In the genomic region with DNA sequence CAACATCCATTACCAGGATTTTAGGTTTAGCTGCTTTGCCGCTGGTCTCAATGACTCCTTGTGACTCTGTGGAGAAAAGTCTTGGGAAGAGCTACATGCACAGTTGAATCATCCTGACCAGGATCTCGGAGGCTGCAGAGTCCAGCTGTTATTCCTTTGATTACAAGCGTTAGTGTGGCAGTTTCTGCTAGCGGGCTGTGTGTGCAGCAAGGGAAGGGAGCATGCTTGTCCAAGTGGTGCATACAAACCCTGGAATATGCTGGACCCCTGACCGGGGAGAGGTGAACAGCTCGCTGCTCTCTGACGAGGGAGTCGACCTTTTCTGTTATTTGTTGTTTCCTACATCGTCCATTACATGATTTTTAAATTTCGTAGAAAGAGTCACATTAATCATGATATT, we compare ENCODE assay signal across 29 mouse cellular contexts.
A peak's percentile ranks its signal among the peaks of the same experiment; 100 is the strongest.
DNase-seq lines count a peak whose midpoint lies in the region; ATAC-seq and TF ChIP-seq lines count a peak whose summit lies in the region.
"Had no signal": no experiment of that assay in that cellular context is flagged by ENCODE, and none has a peak within 500 bp of the region (broad histone marks: within the 10 kb centered on the region; RNA-seq: fewer than 3 reads in every experiment).

No protein-coding gene starts in this region.

- no peak for DNase-seq in intestine, embryonic 14.5 days (ENCODE audit: low spot score)
- peak; percentile 47 for DNase-seq in lung, embryonic 14.5 days
- no peak for DNase-seq in lung, postnatal 25 days (ENCODE audit: low spot score)
- DNase-seq in testis, postnatal 14 days (ENCODE audit: low spot score): peak; percentile 27
- no peak for DNase-seq in testis, postnatal 10 days (ENCODE audit: low spot score)
- DNase-seq in stomach, postnatal 0 days (ENCODE audit: low spot score): no peak
- DNase-seq in adrenal gland, postnatal 14 days: no peak
- DNase-seq: adrenal gland, postnatal 25 days; cerebellum, adult 18-20 months; cerebellum, postnatal 10 days; forebrain, postnatal 0 days; gastrocnemius, postnatal 10 days; heart, postnatal 10 days; kidney, adult 11 months; left cerebral cortex, postnatal 4 days; liver, postnatal 0 days; right cerebral cortex, adult 18-20 months; spleen, adult 18-20 months; thymus, adult 18-20 months; thymus, postnatal 25 days had no signal

- no peaks in the 10 kb centered on the region for H3K27me3 ChIP-seq in intestine, embryonic 14.5 days (replicated peaks; ENCODE audit: control insufficient read depth, insufficient read depth, low read length)
- no peaks in the 10 kb centered on the region for H3K27me3 ChIP-seq in intestine, postnatal 0 days (replicated peaks; ENCODE audit: control insufficient read depth, insufficient read depth, low read length)
- no peaks in the 10 kb centered on the region for H3K27me3 ChIP-seq in lung, embryonic 14.5 days (ENCODE audit: insufficient read depth, low read length)
- H3K27me3 ChIP-seq in stomach, postnatal 0 days (ENCODE audit: control insufficient read depth, insufficient read depth, low read length): no peaks in the 10 kb centered on the region
- H3K27me3 ChIP-seq: forebrain, embryonic 12.5 days; heart, embryonic 13.5 days; hindbrain, embryonic 15.5 days; liver, embryonic 12.5 days; neural tube, embryonic 12.5 days had no signal

- no peaks in the 10 kb centered on the region for H3K4me1 ChIP-seq in intestine, embryonic 14.5 days (replicated peaks; ENCODE audit: control insufficient read depth, insufficient read depth, low read length)
- no peaks in the 10 kb centered on the region for H3K4me1 ChIP-seq in intestine, postnatal 0 days (replicated peaks; ENCODE audit: control insufficient read depth, insufficient read depth, low read length)
- H3K4me1 ChIP-seq in lung, embryonic 14.5 days (ENCODE audit: insufficient read depth): peaks cover 5% of the 10 kb centered on the region; the same call in 1 of the 2 replicates
- H3K4me1 ChIP-seq in stomach, postnatal 0 days (replicated peaks; ENCODE audit: control insufficient read depth, insufficient read depth): no peaks in the 10 kb centered on the region
- H3K4me1 ChIP-seq: forebrain, embryonic 12.5 days; hindbrain, embryonic 10.5 days; hindbrain, embryonic 15.5 days; liver, embryonic 12.5 days; neural tube, embryonic 12.5 days had no signal

- no peak for ATAC-seq in intestine, embryonic 14.5 days (replicated peaks; ENCODE audit: low FRiP score, low TSS enrichment, low read depth)
- ATAC-seq in intestine, postnatal 0 days: no peak
- ATAC-seq in lung, embryonic 14.5 days (ENCODE audit: insufficient read depth): peak; percentile 26; the same call in 1 of the 2 replicates
- ATAC-seq in stomach, postnatal 0 days (ENCODE audit: low FRiP score, low TSS enrichment): no peak
- ATAC-seq: forebrain, postnatal 0 days; liver, embryonic 12.5 days; liver, postnatal 0 days; midbrain, embryonic 16.5 days had no signal

- 43% methylated on average over 10 of the region's 10 CpGs for WGBS in intestine, embryonic 14.5 days
- WGBS in intestine, postnatal 0 days: 57% methylated on average over 10 of the region's 10 CpGs
- 36% methylated on average over 10 of the region's 10 CpGs for WGBS in lung, embryonic 14.5 days
- 42% methylated on average over 10 of the region's 10 CpGs for WGBS in stomach, postnatal 0 days

- no peak overlapping the region for H3K9ac ChIP-seq in intestine, embryonic 14.5 days (ENCODE audit: low read length)
- H3K9ac ChIP-seq in intestine, postnatal 0 days (ENCODE audit: low read depth, low read length): no peak overlapping the region
- no peak overlapping the region for H3K9ac ChIP-seq in lung, embryonic 14.5 days
- no peak overlapping the region for H3K9ac ChIP-seq in stomach, postnatal 0 days (ENCODE audit: low read length)
- H3K9ac ChIP-seq: forebrain, embryonic 12.5 days; forebrain, postnatal 0 days; heart, embryonic 13.5 days; hindbrain, embryonic 15.5 days; liver, embryonic 12.5 days; liver, postnatal 0 days; neural tube, embryonic 12.5 days had no signal

- no peak for TF ChIP-seq CTCF in intestine, postnatal 0 days (IDR thresholded peaks at IDR 0.05; ENCODE audit: low read depth)
- TF ChIP-seq CTCF in lung, embryonic 14.5 days (IDR thresholded peaks at IDR 0.05; ENCODE audit: low read depth): no peak
- TF ChIP-seq CTCF in stomach, postnatal 0 days (IDR thresholded peaks at IDR 0.05; ENCODE audit: low read depth): no peak

- H3K4me3 ChIP-seq in intestine, embryonic 14.5 days (ENCODE audit: low read depth, low read length): no peak overlapping the region
- no peak overlapping the region for H3K4me3 ChIP-seq in intestine, postnatal 0 days (ENCODE audit: low read depth, low read length)
- no peak overlapping the region for H3K4me3 ChIP-seq in lung, embryonic 14.5 days (ENCODE audit: low read depth, low read length)
- H3K4me3 ChIP-seq in stomach, postnatal 0 days (ENCODE audit: low read depth, low read length): no peak overlapping the region
- H3K4me3 ChIP-seq: erythroblast, embryonic 14.5 days; forebrain, embryonic 12.5 days; heart, embryonic 13.5 days; hindbrain, embryonic 10.5 days; hindbrain, embryonic 15.5 days; liver, embryonic 12.5 days; neural tube, embryonic 12.5 days had no signal

- no peaks in the 10 kb centered on the region for H3K36me3 ChIP-seq in intestine, embryonic 14.5 days (ENCODE audit: control insufficient read depth, insufficient read depth, low read length)
- no peaks in the 10 kb centered on the region for H3K36me3 ChIP-seq in intestine, postnatal 0 days (ENCODE audit: control insufficient read depth, insufficient read depth)
- H3K36me3 ChIP-seq in lung, embryonic 14.5 days (ENCODE audit: insufficient read depth): no peaks in the 10 kb centered on the region
- H3K36me3 ChIP-seq in stomach, postnatal 0 days (ENCODE audit: control insufficient read depth, insufficient read depth, low read length): no peaks in the 10 kb centered on the region
- H3K36me3 ChIP-seq: forebrain, embryonic 12.5 days; heart, embryonic 13.5 days; hindbrain, embryonic 10.5 days; hindbrain, embryonic 15.5 days; liver, embryonic 12.5 days; neural tube, embryonic 12.5 days had no signal

- H3K4me2 ChIP-seq in intestine, embryonic 14.5 days (ENCODE audit: low read length): no peak overlapping the region
- H3K4me2 ChIP-seq in intestine, postnatal 0 days (replicated peaks; ENCODE audit: low read depth): no peak overlapping the region
- no peak overlapping the region for H3K4me2 ChIP-seq in lung, embryonic 14.5 days
- H3K4me2 ChIP-seq in stomach, postnatal 0 days (replicated peaks; ENCODE audit: low read depth): no peak overlapping the region
- H3K4me2 ChIP-seq: forebrain, embryonic 12.5 days; heart, embryonic 13.5 days; hindbrain, embryonic 15.5 days; liver, embryonic 12.5 days; neural tube, embryonic 12.5 days had no signal

- no peaks in the 10 kb centered on the region for H3K9me3 ChIP-seq in intestine, embryonic 14.5 days (ENCODE audit: control insufficient read depth, low read length)
- no peaks in the 10 kb centered on the region for H3K9me3 ChIP-seq in intestine, postnatal 0 days (ENCODE audit: control insufficient read depth)
- H3K9me3 ChIP-seq in lung, embryonic 14.5 days (ENCODE audit: low read depth, low read length): no peaks in the 10 kb centered on the region
- H3K9me3 ChIP-seq in stomach, postnatal 0 days (ENCODE audit: control insufficient read depth, low read length): no peaks in the 10 kb centered on the region
- H3K9me3 ChIP-seq: forebrain, embryonic 12.5 days; heart, embryonic 13.5 days; hindbrain, embryonic 10.5 days; hindbrain, embryonic 15.5 days; liver, embryonic 12.5 days; neural tube, embryonic 12.5 days had no signal

- 0 out of 2 replicates have a peak overlapping the region, but pooled peaks have one; percentile 36 for H3K27ac ChIP-seq in intestine, embryonic 14.5 days (ENCODE audit: low read depth)
- no peak overlapping the region for H3K27ac ChIP-seq in intestine, postnatal 0 days (ENCODE audit: low read depth, low read length)
- H3K27ac ChIP-seq in lung, embryonic 14.5 days (ENCODE audit: low read depth): peak overlapping the region; percentile 26; the same call in 1 of the 2 replicates
- peak overlapping the region; percentile 49; the same call in 1 of the 2 replicates for H3K27ac ChIP-seq in stomach, postnatal 0 days (replicated peaks)
- H3K27ac ChIP-seq: forebrain, embryonic 12.5 days; heart, embryonic 13.5 days; hindbrain, embryonic 10.5 days; hindbrain, embryonic 15.5 days; liver, embryonic 12.5 days; neural tube, embryonic 12.5 days had no signal

- no peak for TF ChIP-seq EP300 in stomach, postnatal 0 days (optimal IDR thresholded peaks at IDR 0.05)

Comparison
In these comparisons a context has a peak if more than half of its experiments do, and no peak if none do; other contexts are left out.
1. DNase-seq: peak in lung, embryonic 14.5 days (single experiment) and testis, postnatal 14 days (single experiment); none in intestine, embryonic 14.5 days (single experiment), lung, postnatal 25 days (single experiment), testis, postnatal 10 days (single experiment), stomach, postnatal 0 days (single experiment) and adrenal gland, postnatal 14 days (single experiment).